ENCODE assay signal across 13 mouse cellular contexts in genomic region chr5:28009386-28009785, GRCm38 (mm10).
"Had no signal": no experiment of that assay in that cellular context is flagged by ENCODE, and none has a peak within 500 bp of the region (broad histone marks: within the 10 kb centered on the region; RNA-seq: fewer than 3 reads in every experiment).

No protein-coding gene starts in this region.

- H3K9ac ChIP-seq: limb, embryonic 15.5 days; liver, embryonic 15.5 days; lung, embryonic 15.5 days; midbrain, embryonic 12.5 days; stomach, embryonic 15.5 days had no signal

- DNase-seq: kidney, adult 8-10 months; kidney, postnatal 25 days; layer of hippocampus, postnatal 36 days; lung, postnatal 36 days; right cerebral cortex, postnatal 14 days; thymus, adult 18-20 months; thymus, postnatal 25 days had no signal

- H3K27ac ChIP-seq: limb, embryonic 15.5 days; liver, embryonic 15.5 days; lung, embryonic 15.5 days; midbrain, embryonic 12.5 days; stomach, embryonic 15.5 days had no signal

- H3K9me3 ChIP-seq: limb, embryonic 15.5 days; liver, embryonic 15.5 days; lung, embryonic 15.5 days; midbrain, embryonic 12.5 days; stomach, embryonic 15.5 days had no signal

- H3K4me3 ChIP-seq: limb, embryonic 15.5 days; liver, embryonic 15.5 days; lung, embryonic 15.5 days; midbrain, embryonic 12.5 days; stomach, embryonic 15.5 days had no signal

- H3K4me2 ChIP-seq: limb, embryonic 15.5 days; liver, embryonic 15.5 days; lung, embryonic 15.5 days; midbrain, embryonic 12.5 days; stomach, embryonic 15.5 days had no signal

- H3K4me1 ChIP-seq: limb, embryonic 15.5 days; lung, embryonic 15.5 days; midbrain, embryonic 12.5 days; stomach, embryonic 15.5 days had no signal

- H3K36me3 ChIP-seq: limb, embryonic 15.5 days; liver, embryonic 15.5 days; lung, embryonic 15.5 days; midbrain, embryonic 12.5 days; stomach, embryonic 15.5 days had no signal

- ATAC-seq: midbrain, embryonic 16.5 days had no signal

- H3K27me3 ChIP-seq: limb, embryonic 15.5 days; liver, embryonic 15.5 days; lung, embryonic 15.5 days; midbrain, embryonic 12.5 days; stomach, embryonic 15.5 days had no signal
